Mouse (Mus musculus) heart, embryonic 11.5 days (tissue): ENCODE measurements around the gene Scd1. TPM values are rescaled to one million over a fixed set of nuclear protein-coding genes. Genes with fewer than 3 reads are reported as not detected.

Source experiments
- ATAC-seq: fragments of 200-750 bp; cut with Nextera tagmentation; replicated peaks from 2 replicates; pipeline ENCODE4 v1.8.0; 2017; ENCODE audit warnings: moderate library complexity; ENCODE audit not compliant: insufficient number of reproducible peaks, low FRiP score, low TSS enrichment
- H3K27ac ChIP-seq: fragments of 300-500 bp; sonication (generic); 2 replicates; pipeline ENCODE4 v1.5.1; 2014; ENCODE audit warnings: mild to moderate bottlenecking, low read depth, low read length
- H3K27me3 ChIP-seq: fragments of 300-500 bp; sonication (generic); 2 replicates; pipeline ENCODE4 v1.6.1; 2014; ENCODE audit warnings: mild to moderate bottlenecking, low read length, mixed read lengths; ENCODE audit not compliant: control insufficient read depth, insufficient read depth
- H3K36me3 ChIP-seq: fragments of 300-500 bp; sonication (generic); 2 replicates; pipeline ENCODE4 v1.6.1; 2014; ENCODE audit warnings: mild to moderate bottlenecking, low read length, moderate library complexity, mixed read lengths; ENCODE audit not compliant: control insufficient read depth, insufficient read depth
- H3K4me1 ChIP-seq: fragments of 300-500 bp; sonication (generic); 2 replicates; pipeline ENCODE4 v1.6.1; 2014; ENCODE audit warnings: low read length; ENCODE audit not compliant: control insufficient read depth, insufficient read depth
- H3K4me2 ChIP-seq: fragments of 300-500 bp; sonication (generic); 2 replicates; pipeline ENCODE4 v1.6.1; 2014; ENCODE audit warnings: mild to moderate bottlenecking, moderate library complexity
- H3K4me3 ChIP-seq: fragments of 300-500 bp; sonication (generic); 2 replicates; pipeline ENCODE4 v1.5.1; 2014; ENCODE audit warnings: low read depth, low read length
- H3K9ac ChIP-seq: fragments of 300-500 bp; sonication (generic); 2 replicates; pipeline ENCODE4 v1.6.1; 2014; ENCODE audit warnings: mild to moderate bottlenecking, low read depth, low read length, moderate library complexity
- H3K9me3 ChIP-seq: fragments of 300-500 bp; sonication (generic); replicated peaks from 2 replicates; pipeline ENCODE4 v1.6.1; 2016; ENCODE audit warnings: low read length; ENCODE audit not compliant: control insufficient read depth
- WGBS: fragments of 180-500 bp; shearing (Covaris S2); extraction: QIAGEN DNeasy Blood & Tissue Kit; methylation state at CpG from one replicate; pipeline ENCODE4 v1.1.7; 2014; ENCODE audit not compliant: insufficient replicate concordance; 5-methylcytosine and 5-hydroxymethylcytosine counted together
- polyA plus RNA-seq: library from polyadenylated mRNA; unstranded; fragments of >200 nt; fragmentation: Nextera tagmentation; extraction: Ambion mirVana; gene quantifications from 2 replicates; pipeline ENCODE4 v1.2.1, GENCODE M21; 2014

The Scd1 gene
- polyA plus RNA-seq, 1 experiment from 2014 or later: 2.1 TPM

GRCm38 (mm10) chr19:44410269-44410992, 2.8 kb upstream of the Scd1 start:
- ATAC-seq: no peak

GRCm38 (mm10) chr19:44408595-44408994, 916 bp upstream of the Scd1 start:
- peak overlapping the region; percentile 78 for H3K4me2 ChIP-seq
- no peaks in the 10 kb centered on the region for H3K9me3 ChIP-seq
- no peaks in the 10 kb centered on the region for H3K36me3 ChIP-seq
- H3K27me3 ChIP-seq: peaks cover 14% of the 10 kb centered on the region
- no peaks in the 10 kb centered on the region for H3K4me1 ChIP-seq
- no peak for ATAC-seq
- H3K27ac ChIP-seq: no peak overlapping the region
- 70% methylated on average over 4 of the region's 4 CpGs for WGBS
- H3K4me3 ChIP-seq: peak overlapping the region; percentile 47
- H3K9ac ChIP-seq: no peak overlapping the region

More at GRCm38 (mm10) chr19:44410269-44410992, 2.8 kb upstream of the Scd1 start:
- H3K4me3 ChIP-seq: no peak overlapping the region
- no peaks in the 10 kb centered on the region for H3K9me3 ChIP-seq
- no peaks in the 10 kb centered on the region for H3K4me1 ChIP-seq
- H3K27me3 ChIP-seq: peaks cover 16% of the 10 kb centered on the region
- H3K27ac ChIP-seq: no peak overlapping the region
- no peak overlapping the region for H3K9ac ChIP-seq
- no peaks in the 10 kb centered on the region for H3K36me3 ChIP-seq
- no peak overlapping the region for H3K4me2 ChIP-seq
- WGBS: 85% methylated on average over 20 of the region's 20 CpGs

- peaks cover 14% of the 10 kb centered on the region for H3K27me3 ChIP-seq
- no peaks in the 10 kb centered on the region for H3K9me3 ChIP-seq
- no peaks in the 10 kb centered on the region for H3K4me1 ChIP-seq
- H3K4me3 ChIP-seq: peak overlapping the region; percentile 47
- WGBS: under 1% methylated on average over 14 of the region's 14 CpGs
- no peaks in the 10 kb centered on the region for H3K36me3 ChIP-seq
- no peak overlapping the region; the same call in 1 of the 2 replicates for H3K9ac ChIP-seq
- H3K4me2 ChIP-seq: peak overlapping the region; percentile 78
- H3K27ac ChIP-seq: no peak overlapping the region
- ATAC-seq: peak; percentile 57
Observed at GRCm38 (mm10) chr19:44408223-44408545, 505 bp upstream of the Scd1 start.

- H3K36me3 ChIP-seq: no peaks in the 10 kb centered on the region
- WGBS: 71% methylated on average over 6 of the region's 6 CpGs
- H3K27ac ChIP-seq: no peak overlapping the region
- no peak overlapping the region for H3K9ac ChIP-seq
- no peak for ATAC-seq
- H3K9me3 ChIP-seq: no peaks in the 10 kb centered on the region
- H3K4me1 ChIP-seq: no peaks in the 10 kb centered on the region
- H3K4me2 ChIP-seq: no peak overlapping the region
- peaks cover 14% of the 10 kb centered on the region for H3K27me3 ChIP-seq
- H3K4me3 ChIP-seq: no peak overlapping the region
Observed at GRCm38 (mm10) chr19:44403546-44403945, 4.1 kb downstream of the Scd1 start.

- Histone ChIP-seq H3K27me3 (peaks cover 2% of the 10 kb centered on the region; the same call in 1 of the 2 replicates), H3K36me3 (no peaks in the 10 kb centered on the region), H3K27ac (no peak overlapping the region), H3K9ac (no peak overlapping the region), H3K4me2 (no peak overlapping the region), H3K9me3 (no peaks in the 10 kb centered on the region), H3K4me3 (no peak overlapping the region), H3K4me1 (no peaks in the 10 kb centered on the region)
- no peak for ATAC-seq
- 68% methylated on average over 8 of the region's 8 CpGs for WGBS
Observed at GRCm38 (mm10) chr19:44400484-44401197, 7.0 kb downstream of the Scd1 start.

GRCm38 (mm10) chr19:44400076-44400475, 7.6 kb downstream of the Scd1 start:
- Histone ChIP-seq H3K4me1 (no peaks in the 10 kb centered on the region), H3K9ac (no peak overlapping the region), H3K4me2 (no peak overlapping the region), H3K36me3 (no peaks in the 10 kb centered on the region), H3K9me3 (no peaks in the 10 kb centered on the region), H3K27me3 (no peaks in the 10 kb centered on the region), H3K27ac (no peak overlapping the region), H3K4me3 (no peak overlapping the region)
- 90% methylated on average over 18 of the region's 18 CpGs for WGBS
- no peak for ATAC-seq

GRCm38 (mm10) chr19:44396742-44397141, 10.9 kb downstream of the Scd1 start:
- H3K4me1 ChIP-seq: no peaks in the 10 kb centered on the region
- no peak overlapping the region for H3K9ac ChIP-seq
- no peaks in the 10 kb centered on the region for H3K9me3 ChIP-seq
- no peaks in the 10 kb centered on the region for H3K27me3 ChIP-seq
- H3K27ac ChIP-seq: no peak overlapping the region
- 73% methylated on average over 5 of the region's 5 CpGs for WGBS
- no peak overlapping the region for H3K4me2 ChIP-seq
- no peaks in the 10 kb centered on the region for H3K36me3 ChIP-seq
- H3K4me3 ChIP-seq: no peak overlapping the region
- no peak for ATAC-seq

GRCm38 (mm10) chr19:44394972-44395371, 12.7 kb downstream of the Scd1 start:
- Histone ChIP-seq H3K4me2 (no peak overlapping the region), H3K27me3 (no peaks in the 10 kb centered on the region), H3K9ac (no peak overlapping the region), H3K27ac (no peak overlapping the region), H3K4me3 (no peak overlapping the region), H3K36me3 (no peaks in the 10 kb centered on the region), H3K9me3 (no peaks in the 10 kb centered on the region), H3K4me1 (no peaks in the 10 kb centered on the region)
- no peak for ATAC-seq
- 53% methylated on average over 7 of the region's 7 CpGs for WGBS
